Mouse (Mus musculus) stomach, embryonic 14.5 days (tissue): ENCODE results near the gene Gas7. TPM values are rescaled to one million over a fixed set of nuclear protein-coding genes. Genes with fewer than 3 reads are reported as not detected.

ENCODE experiments used
- ATAC-seq: fragments of 200-750 bp; cut with Nextera tagmentation; 2 replicates; pipeline ENCODE4 v1.8.0; 2017; ENCODE audit warnings: low read depth, moderate TSS enrichment; ENCODE audit not compliant: insufficient number of reproducible peaks, insufficient read depth, low FRiP score
- H3K27ac ChIP-seq: fragments of 300-500 bp; sonication (generic); 2 replicates; pipeline ENCODE4 v1.5.1; 2014; ENCODE audit warnings: mild to moderate bottlenecking, low read length, moderate library complexity, mixed read lengths
- H3K27me3 ChIP-seq: fragments of 300-500 bp; sonication (generic); 2 replicates; pipeline ENCODE4 v1.6.1; 2014; ENCODE audit warnings: low read length, control low read depth, mixed read lengths; ENCODE audit not compliant: control insufficient read depth, insufficient read depth
- H3K36me3 ChIP-seq: fragments of 300-500 bp; sonication (generic); 2 replicates; pipeline ENCODE4 v1.6.1; 2014; ENCODE audit warnings: mild to moderate bottlenecking, control low read depth, low read length, moderate library complexity, mixed read lengths; ENCODE audit not compliant: control insufficient read depth, insufficient read depth
- H3K4me1 ChIP-seq: fragments of 300-500 bp; sonication (generic); 2 replicates; pipeline ENCODE4 v1.6.1; 2014; ENCODE audit warnings: low read length, control low read depth, mixed read lengths; ENCODE audit not compliant: control insufficient read depth, insufficient read depth
- H3K4me2 ChIP-seq: fragments of 300-500 bp; sonication (generic); replicated peaks from 2 replicates; pipeline ENCODE4 v1.6.1; 2014; ENCODE audit warnings: low read depth, low read length, control low read depth
- H3K4me3 ChIP-seq: fragments of 300-500 bp; sonication (generic); 2 replicates; pipeline ENCODE4 v1.5.1; 2014; ENCODE audit warnings: low read depth, low read length, control low read depth
- H3K9ac ChIP-seq: fragments of 300-500 bp; sonication (generic); replicated peaks from 2 replicates; pipeline ENCODE4 v1.6.1; 2014; ENCODE audit warnings: low read depth, mild to moderate bottlenecking, control low read depth, low read length, moderate library complexity, mixed read lengths
- H3K9me3 ChIP-seq: fragments of 300-500 bp; sonication (generic); 2 replicates; pipeline ENCODE4 v1.6.1; 2016; ENCODE audit warnings: low read depth, low read length, control low read depth; ENCODE audit not compliant: control insufficient read depth
- WGBS: fragments of 180-500 bp; shearing (Covaris S2); extraction: QIAGEN DNeasy Blood & Tissue Kit; methylation state at CpG from one replicate; pipeline ENCODE4 v1.1.7; 2014; 5-methylcytosine and 5-hydroxymethylcytosine counted together
- polyA plus RNA-seq: library from polyadenylated mRNA; unstranded; fragments of >200 nt; fragmentation: Nextera tagmentation; extraction: Ambion mirVana; gene quantifications from 2 replicates; pipeline ENCODE4 v1.2.1, GENCODE M21; 2014

Gene Gas7
- polyA plus RNA-seq, 1 experiment from 2014 or later: 15.6 TPM

GRCm38 (mm10) chr11:67588828-67589314 lies 133.6 kb downstream of the Gas7 start:
- 0 out of 2 replicates have a peak, but pooled peaks cover 3% of the 10 kb centered on the region for H3K4me1 ChIP-seq
- no peaks in the 10 kb centered on the region for H3K9me3 ChIP-seq
- H3K36me3 ChIP-seq: no peaks in the 10 kb centered on the region
- no peak overlapping the region for H3K4me2 ChIP-seq
- ATAC-seq: no peak
- no peaks in the 10 kb centered on the region for H3K27me3 ChIP-seq
- H3K27ac ChIP-seq: no peak overlapping the region
- WGBS: 49% methylated on average over 9 of the region's 9 CpGs
- H3K4me3 ChIP-seq: no peak overlapping the region
- no peak overlapping the region for H3K9ac ChIP-seq

- Histone ChIP-seq H3K4me1 (no peaks in the 10 kb centered on the region), H3K36me3 (no peaks in the 10 kb centered on the region), H3K9ac (no peak overlapping the region), H3K27ac (no peak overlapping the region), H3K4me3 (no peak overlapping the region), H3K4me2 (no peak overlapping the region), H3K27me3 (no peaks in the 10 kb centered on the region), H3K9me3 (no peaks in the 10 kb centered on the region)
- whole genome bisulfite sequencing: 60% methylated on average over 6 of the region's 6 CpGs
- ATAC-seq: no peak
Measured at GRCm38 (mm10) chr11:67596233-67596632, 141.0 kb downstream of the Gas7 start.

GRCm38 (mm10) chr11:67596856-67597255 lies 141.6 kb downstream of the Gas7 start:
- Histone ChIP-seq H3K9me3 (no peaks in the 10 kb centered on the region), H3K27me3 (no peaks in the 10 kb centered on the region), H3K27ac (no peak overlapping the region), H3K4me2 (no peak overlapping the region), H3K9ac (no peak overlapping the region), H3K36me3 (no peaks in the 10 kb centered on the region), H3K4me1 (no peaks in the 10 kb centered on the region), H3K4me3 (no peak overlapping the region)
- ATAC-seq: no peak
- WGBS: 84% methylated on average over 6 of the region's 6 CpGs

GRCm38 (mm10) chr11:67597388-67597787 lies 142.2 kb downstream of the Gas7 start:
- no peak overlapping the region for H3K9ac ChIP-seq
- H3K4me2 ChIP-seq: no peak overlapping the region
- H3K36me3 ChIP-seq: no peaks in the 10 kb centered on the region
- no peaks in the 10 kb centered on the region for H3K4me1 ChIP-seq
- ATAC-seq: no peak
- no peaks in the 10 kb centered on the region for H3K9me3 ChIP-seq
- 81% methylated on average over 7 of the region's 7 CpGs for WGBS
- no peak overlapping the region for H3K4me3 ChIP-seq
- H3K27ac ChIP-seq: no peak overlapping the region
- no peaks in the 10 kb centered on the region for H3K27me3 ChIP-seq

- no peaks in the 10 kb centered on the region for H3K4me1 ChIP-seq
- 59% methylated on average over 1 of the region's 1 CpGs for WGBS
- no peaks in the 10 kb centered on the region for H3K9me3 ChIP-seq
- H3K27ac ChIP-seq: no peak overlapping the region
- H3K27me3 ChIP-seq: no peaks in the 10 kb centered on the region
- H3K9ac ChIP-seq: no peak overlapping the region
- ATAC-seq: no peak
- H3K4me3 ChIP-seq: no peak overlapping the region
- H3K4me2 ChIP-seq: no peak overlapping the region
- no peaks in the 10 kb centered on the region for H3K36me3 ChIP-seq
Measured at GRCm38 (mm10) chr11:67599141-67599540, 143.9 kb downstream of the Gas7 start.

- Histone ChIP-seq H3K36me3 (no peaks in the 10 kb centered on the region), H3K9ac (no peak overlapping the region), H3K4me3 (no peak overlapping the region), H3K9me3 (no peaks in the 10 kb centered on the region), H3K4me1 (no peaks in the 10 kb centered on the region), H3K4me2 (no peak overlapping the region), H3K27ac (no peak overlapping the region), H3K27me3 (no peaks in the 10 kb centered on the region)
- ATAC-seq: no peak
- 74% methylated on average over 8 of the region's 8 CpGs for WGBS
Measured at GRCm38 (mm10) chr11:67600710-67601430, 145.6 kb downstream of the Gas7 start.

- 68% methylated on average over 12 of the region's 12 CpGs for WGBS
- Histone ChIP-seq H3K4me3 (no peak overlapping the region), H3K36me3 (no peaks in the 10 kb centered on the region), H3K9ac (no peak overlapping the region), H3K27me3 (no peaks in the 10 kb centered on the region), H3K4me1 (no peaks in the 10 kb centered on the region), H3K9me3 (no peaks in the 10 kb centered on the region), H3K4me2 (no peak overlapping the region), H3K27ac (no peak overlapping the region)
- ATAC-seq: no peak
Measured at GRCm38 (mm10) chr11:67602711-67603369, 147.6 kb downstream of the Gas7 start.

- WGBS: 73% methylated on average over 2 of the region's 2 CpGs
Measured at GRCm38 (mm10) chr11:67604481-67604880, 149.2 kb downstream of the Gas7 start.

More at GRCm38 (mm10) chr11:67604481-67604880, 149.2 kb downstream of the Gas7 start:
- Histone ChIP-seq H3K4me3 (no peak overlapping the region), H3K4me1 (no peaks in the 10 kb centered on the region), H3K27me3 (no peaks in the 10 kb centered on the region), H3K27ac (no peak overlapping the region), H3K4me2 (no peak overlapping the region), H3K9me3 (no peaks in the 10 kb centered on the region), H3K9ac (no peak overlapping the region), H3K36me3 (no peaks in the 10 kb centered on the region)
- ATAC-seq: no peak
